Mouse (Mus musculus) monocyte, adult 2 months (primary cell): Measurements from ENCODE around the gene Lrsam1.

Experiments used
- DNase-seq, 2 experiments: peaks; one replicate each; pipeline ENCODE4 v3.0.0; 2022; ENCODE audit warnings: low spot score in 2 of 2, low read depth in 1 of 2

Gene Lrsam1

GRCm38 (mm10) chr2:32926330-32927075 is 34.9 kb downstream of the Lrsam1 start:
- DNase-seq, result no peak

GRCm38 (mm10) chr2:32924306-32924844 is 37.0 kb downstream of the Lrsam1 start:
- DNase-seq, result no peak

- no peak for DNase-seq
Measured at GRCm38 (mm10) chr2:32923551-32924250, 37.7 kb downstream of the Lrsam1 start.

- DNase-seq, result no peak
Measured at GRCm38 (mm10) chr2:32922564-32922963, 38.9 kb downstream of the Lrsam1 start.

GRCm38 (mm10) chr2:32921801-32922380 is 39.5 kb downstream of the Lrsam1 start:
- no peak for DNase-seq

- no peak for DNase-seq
Measured at GRCm38 (mm10) chr2:32921235-32921634, 40.2 kb downstream of the Lrsam1 start.

GRCm38 (mm10) chr2:32918391-32918790 is 43.0 kb downstream of the Lrsam1 start:
- no peak for DNase-seq

- DNase-seq, result peak; percentile 87 to 93
Measured at GRCm38 (mm10) chr2:32917526-32917925, 43.9 kb downstream of the Lrsam1 start.

- no peak for DNase-seq
Measured at GRCm38 (mm10) chr2:32914896-32915295, 46.5 kb downstream of the Lrsam1 start.

- no peak for DNase-seq
Measured at GRCm38 (mm10) chr2:32914362-32914761, 47.1 kb downstream of the Lrsam1 start.

GRCm38 (mm10) chr2:32912210-32912804 is 49.1 kb downstream of the Lrsam1 start:
- DNase-seq, result peak; percentile 66 to 84

GRCm38 (mm10) chr2:32911639-32912182 is 49.7 kb downstream of the Lrsam1 start:
- DNase-seq, result no peak

GRCm38 (mm10) chr2:32908796-32909195 is 52.6 kb downstream of the Lrsam1 start:
- no peak for DNase-seq

- DNase-seq, result no peak
Measured at GRCm38 (mm10) chr2:32908272-32908671, 53.1 kb downstream of the Lrsam1 start.

GRCm38 (mm10) chr2:32907442-32907841 is 54.0 kb downstream of the Lrsam1 start:
- no peak for DNase-seq

- DNase-seq, result no peak
Measured at GRCm38 (mm10) chr2:32905297-32905696, 56.1 kb downstream of the Lrsam1 start.

- no peak for DNase-seq
Measured at GRCm38 (mm10) chr2:32904637-32905036, 56.8 kb downstream of the Lrsam1 start.

- no peak for DNase-seq
Measured at GRCm38 (mm10) chr2:32903470-32903869, 57.9 kb downstream of the Lrsam1 start.

- DNase-seq, result no peak
Measured at GRCm38 (mm10) chr2:32902126-32902525, 59.3 kb downstream of the Lrsam1 start.

- DNase-seq, result no peak
Measured at GRCm38 (mm10) chr2:32898983-32899382, 62.4 kb downstream of the Lrsam1 start.

- DNase-seq, result no peak
Measured at GRCm38 (mm10) chr2:32896507-32897147, 64.8 kb downstream of the Lrsam1 start.
